ENCODE assay signal across 8 mouse cellular contexts in the genomic region with DNA sequence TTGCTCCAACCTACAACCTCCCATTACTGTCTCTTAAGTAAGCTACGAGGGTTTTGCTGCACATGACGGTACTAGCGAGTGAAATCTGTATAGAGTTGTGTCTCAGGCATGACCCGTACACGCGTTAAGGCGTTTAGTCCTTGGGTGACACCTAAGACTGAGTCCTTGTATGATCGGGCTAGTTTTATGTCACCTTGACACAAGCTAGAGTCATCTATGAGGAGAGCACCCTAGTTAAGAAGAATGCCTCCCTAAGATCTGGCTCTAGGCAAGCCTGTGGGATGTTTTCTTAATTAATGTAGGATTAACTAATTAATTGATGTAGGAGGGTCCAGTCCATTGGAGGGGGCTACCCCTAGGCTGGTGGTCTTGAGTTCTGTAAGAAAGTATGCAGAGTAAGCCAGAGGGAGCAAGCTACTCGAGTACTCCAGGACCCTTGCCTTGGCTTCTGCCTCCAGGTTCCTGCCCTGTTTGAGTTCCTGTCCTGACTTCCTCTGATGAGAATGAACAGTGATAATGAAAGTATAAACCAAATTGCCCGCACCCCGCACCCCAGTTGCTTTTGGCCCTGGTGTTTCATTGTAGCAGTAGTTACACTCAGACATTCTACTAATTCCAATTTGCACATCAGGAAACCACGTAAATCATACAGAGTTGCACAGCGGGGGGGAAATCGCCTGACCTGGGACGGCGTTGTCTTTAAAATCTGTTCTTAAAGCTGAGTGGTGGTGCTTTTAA. TPM values are rescaled to one million over a fixed set of nuclear protein-coding genes. Genes with fewer than 3 reads are reported as not detected.
DNase-seq lines count a peak whose midpoint lies in the region; ATAC-seq and TF ChIP-seq lines count a peak whose summit lies in the region.

No protein-coding gene starts in this region.

- H3K9ac ChIP-seq in hindbrain, embryonic 14.5 days = no peak overlapping the region
- no peak overlapping the region for H3K9ac ChIP-seq in limb, embryonic 15.5 days
- peak overlapping the region; percentile 36; the same call in 1 of the 2 replicates for H3K9ac ChIP-seq in midbrain, embryonic 15.5 days

- intact Hi-C loops in left cerebral cortex, postnatal 36 days (cut with DNase I) = loop anchor here (10.0 kb wide), 1 partner anchor 140 kb away; the partner anchor contains the start of gene Rab28

- H3K4me3 ChIP-seq in forebrain, embryonic 10.5 days = peak overlapping the region; percentile 96
- peak overlapping the region; percentile 100 for H3K4me3 ChIP-seq in hindbrain, embryonic 14.5 days (replicated peaks; ENCODE audit: low read length)
- peak overlapping the region; percentile 92 for H3K4me3 ChIP-seq in limb, embryonic 15.5 days
- peak overlapping the region; percentile 99 for H3K4me3 ChIP-seq in midbrain, embryonic 15.5 days

- TF ChIP-seq CTCF in brain, embryonic 14.5 days (IDR thresholded peaks at IDR 0.05; ENCODE audit: borderline replicate concordance, extremely low read depth, insufficient read depth, insufficient read length) = no peak

- ATAC-seq in hindbrain, embryonic 14.5 days (ENCODE audit: low FRiP score) = peak; percentile 29; the same call in 1 of the 2 replicates
- no peak for ATAC-seq in limb, embryonic 15.5 days (ENCODE audit: insufficient number of reproducible peaks, low FRiP score, low TSS enrichment, low read depth)
- ATAC-seq in midbrain, embryonic 15.5 days (replicated peaks) = peak; percentile 57

- H3K36me3 ChIP-seq in forebrain, embryonic 10.5 days (replicated peaks) = peaks cover 5% of the 10 kb centered on the region
- H3K36me3 ChIP-seq in hindbrain, embryonic 14.5 days (replicated peaks; ENCODE audit: control insufficient read depth, insufficient read depth) = no peaks in the 10 kb centered on the region
- no peaks in the 10 kb centered on the region for H3K36me3 ChIP-seq in limb, embryonic 15.5 days
- no peaks in the 10 kb centered on the region for H3K36me3 ChIP-seq in midbrain, embryonic 15.5 days (replicated peaks)

- no peaks in the 10 kb centered on the region for H3K27me3 ChIP-seq in forebrain, embryonic 10.5 days (ENCODE audit: poor library complexity, severe bottlenecking)
- no peaks in the 10 kb centered on the region for H3K27me3 ChIP-seq in hindbrain, embryonic 14.5 days (ENCODE audit: control insufficient read depth, insufficient read depth, low read length)
- H3K27me3 ChIP-seq in limb, embryonic 15.5 days = no peaks in the 10 kb centered on the region
- H3K27me3 ChIP-seq in midbrain, embryonic 15.5 days (replicated peaks) = no peaks in the 10 kb centered on the region

- H3K4me2 ChIP-seq in hindbrain, embryonic 14.5 days (replicated peaks) = peak overlapping the region; percentile 89
- peak overlapping the region; percentile 76 for H3K4me2 ChIP-seq in limb, embryonic 15.5 days
- H3K4me2 ChIP-seq in midbrain, embryonic 15.5 days = peak overlapping the region; percentile 68

- H3K9me3 ChIP-seq in forebrain, embryonic 10.5 days = no peaks in the 10 kb centered on the region
- H3K9me3 ChIP-seq in hindbrain, embryonic 14.5 days (ENCODE audit: control insufficient read depth, low read length) = no peaks in the 10 kb centered on the region
- no peaks in the 10 kb centered on the region for H3K9me3 ChIP-seq in limb, embryonic 15.5 days
- no peaks in the 10 kb centered on the region for H3K9me3 ChIP-seq in midbrain, embryonic 15.5 days

- TF ChIP-seq POLR2A in brain, embryonic 14.5 days (IDR thresholded peaks at IDR 0.05; ENCODE audit: borderline replicate concordance, extremely low read depth, insufficient read depth, insufficient read length, poor library complexity, severe bottlenecking) = no peak

- 17% methylated on average over 16 of the region's 16 CpGs for WGBS in forebrain, embryonic 10.5 days
- WGBS in hindbrain, embryonic 14.5 days = 28% methylated on average over 16 of the region's 16 CpGs
- 17% methylated on average over 16 of the region's 16 CpGs for WGBS in limb, embryonic 15.5 days
- 20% methylated on average over 16 of the region's 16 CpGs for WGBS in midbrain, embryonic 15.5 days

- H3K27ac ChIP-seq in forebrain, embryonic 10.5 days = peak overlapping the region; percentile 65
- H3K27ac ChIP-seq in hindbrain, embryonic 14.5 days = no peak overlapping the region
- H3K27ac ChIP-seq in limb, embryonic 15.5 days = no peak overlapping the region
- H3K27ac ChIP-seq in midbrain, embryonic 15.5 days = no peak overlapping the region

- DNase-seq in left cerebral cortex, adult 11 months (ENCODE audit: low spot score) = peak; percentile 14
- DNase-seq in left cerebral cortex, postnatal 36 days (ENCODE audit: low spot score in 2 of 2) = no peak
- peak; percentile 30 for DNase-seq in brain, embryonic 14.5 days (ENCODE audit: low read depth)
- DNase-seq in forebrain, embryonic 10.5 days (ENCODE audit: extremely low spot score, low spot score) = peak; percentile 31
- no peak for DNase-seq in hindbrain, embryonic 14.5 days (ENCODE audit: low spot score)
- DNase-seq in thymus, postnatal 25 days = peak; percentile 30

- peaks cover 21% of the 10 kb centered on the region for H3K4me1 ChIP-seq in forebrain, embryonic 10.5 days
- H3K4me1 ChIP-seq in hindbrain, embryonic 14.5 days (replicated peaks; ENCODE audit: control insufficient read depth, insufficient read depth, low read length) = peaks cover 21% of the 10 kb centered on the region
- H3K4me1 ChIP-seq in limb, embryonic 15.5 days = peaks cover 17% of the 10 kb centered on the region
- H3K4me1 ChIP-seq in midbrain, embryonic 15.5 days = peaks cover 22% of the 10 kb centered on the region

RNA-seq across cellular contexts. Expression of gene Bod1l, which starts 0.9 kb away (rescaled TPM):
- 10 to 100 TPM; 33.5 to 43.0 TPM for total RNA-seq in left cerebral cortex, postnatal 36 days (2021)
- polyA plus RNA-seq in brain, embryonic 14.5 days (2012; rRNA removed) = 10.7 and 15.9 TPM in 2 replicates
- 17.2 and 18.1 TPM in 2 replicates for polyA plus RNA-seq in forebrain, embryonic 10.5 days (2016; fragmentation: Nextera tagmentation; extraction: Ambion mirVana)
- 28.2 and 30.7 TPM in 2 replicates for polyA plus RNA-seq in hindbrain, embryonic 14.5 days (2014; fragmentation: Nextera tagmentation; extraction: Ambion mirVana)
- polyA plus RNA-seq in limb, embryonic 15.5 days (2015; fragmentation: Nextera tagmentation; extraction: Ambion mirVana) = 19.0 and 23.8 TPM in 2 replicates
- polyA plus RNA-seq in midbrain, embryonic 15.5 days (2015; fragmentation: Nextera tagmentation; extraction: Ambion mirVana) = 26.2 and 29.6 TPM in 2 replicates

Comparison
In these comparisons a context has a peak if more than half of its experiments do, and no peak if none do; other contexts are left out.
1. DNase-seq: peak in left cerebral cortex, adult 11 months (single experiment), brain, embryonic 14.5 days (single experiment), forebrain, embryonic 10.5 days (single experiment) and thymus, postnatal 25 days (single experiment); none in left cerebral cortex, postnatal 36 days (0 of 2) and hindbrain, embryonic 14.5 days (single experiment).
2. Peak in every context shown above with its lines, with median percentiles within 50 percentile points of each other: H3K4me3 ChIP-seq and H3K4me2 ChIP-seq.